Mouse (Mus musculus): Measurements from ENCODE around the gene Lyl1. TPM values are rescaled to one million over a fixed set of nuclear protein-coding genes. Genes with fewer than 3 reads are reported as not detected.

The Lyl1 gene
- total and polyA plus RNA-seq, 2 experiments from 2014 or later: 2.0 to 4.6 TPM

DNA sequence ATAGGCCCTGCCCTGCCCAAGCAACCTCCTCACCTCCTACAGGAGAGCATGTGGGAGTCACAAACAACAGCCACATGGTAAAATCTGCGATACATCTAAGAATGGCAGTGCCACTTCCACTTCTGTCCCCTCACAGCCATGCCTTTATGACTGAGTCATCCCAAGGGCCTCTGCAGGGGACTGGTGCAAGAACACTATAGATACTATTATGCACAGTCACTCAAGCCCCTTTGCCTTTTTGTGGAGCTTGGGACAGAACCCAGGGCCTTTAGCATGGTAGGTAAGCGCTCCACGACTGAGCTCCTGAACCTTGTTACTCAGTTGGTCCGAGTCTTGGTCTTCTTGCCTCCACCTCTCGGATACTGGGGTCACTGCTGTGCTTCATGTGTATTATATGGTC is 24.0 kb upstream of the Lyl1 start:
- H3K4me2 ChIP-seq (ENCODE audit: low read depth, low read length, poor library complexity, severe bottlenecking): no peak overlapping the region
- H3K36me3 ChIP-seq (ENCODE audit: insufficient read depth, low read length): peaks cover 26% of the 10 kb centered on the region
- 96% methylated on average over 5 of the region's 5 CpGs for WGBS
- no peaks in the 10 kb centered on the region for H3K9me3 ChIP-seq (ENCODE audit: low read length)
- no peak for TF ChIP-seq CTCF (IDR thresholded peaks at IDR 0.05)
- H3K9ac ChIP-seq (replicated peaks; ENCODE audit: low read length, poor library complexity, severe bottlenecking): no peak overlapping the region
- DNase-seq (ENCODE audit: low spot score): no peak
- H3K4me1 ChIP-seq (ENCODE audit: insufficient read depth, low read length): no peaks in the 10 kb centered on the region
- H3K4me3 ChIP-seq (ENCODE audit: low read depth, low read length): no peak overlapping the region
- no peaks in the 10 kb centered on the region for H3K27me3 ChIP-seq (ENCODE audit: insufficient read depth, low read length)
- no peak overlapping the region for H3K27ac ChIP-seq (ENCODE audit: low read depth, low read length)
- no peak for ATAC-seq (ENCODE audit: low FRiP score)

DNA sequence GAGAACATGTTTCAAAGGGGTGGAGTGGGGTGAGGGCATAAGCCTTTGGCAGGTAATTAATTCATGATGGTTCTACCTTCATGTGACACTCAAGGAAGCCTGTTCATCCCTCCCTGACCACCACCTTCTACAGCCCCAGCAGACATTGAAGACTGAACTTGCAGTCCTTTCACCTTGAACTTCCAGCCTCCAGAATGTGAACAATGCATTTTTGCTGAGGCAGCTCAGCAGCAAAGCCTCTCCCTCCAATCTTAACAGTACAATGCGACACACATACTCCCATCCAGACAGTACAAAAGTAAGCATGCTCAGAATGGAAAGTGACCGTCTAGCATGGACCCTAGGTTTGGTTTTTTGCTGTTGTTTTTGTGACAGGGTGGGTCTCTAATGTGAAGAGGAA is 19.8 kb upstream of the Lyl1 start:
- 69% methylated on average over 2 of the region's 2 CpGs for WGBS
- Histone ChIP-seq H3K36me3 (ENCODE audit: insufficient read depth, low read length) (peaks cover 2% of the 10 kb centered on the region; the same call in 1 of the 2 replicates), H3K4me2 (ENCODE audit: low read depth, low read length, poor library complexity, severe bottlenecking) (no peak overlapping the region), H3K27me3 (ENCODE audit: insufficient read depth, low read length) (no peaks in the 10 kb centered on the region), H3K27ac (ENCODE audit: low read depth, low read length) (no peak overlapping the region), H3K4me1 (ENCODE audit: insufficient read depth, low read length) (peaks cover 8% of the 10 kb centered on the region), H3K4me3 (ENCODE audit: low read depth, low read length) (no peak overlapping the region), H3K9me3 (ENCODE audit: low read length) (no peaks in the 10 kb centered on the region), H3K9ac (replicated peaks; ENCODE audit: low read length, poor library complexity, severe bottlenecking) (no peak overlapping the region)
- ATAC-seq (ENCODE audit: low FRiP score) (no peak), DNase-seq (ENCODE audit: low spot score) (no peak)
- no peak for TF ChIP-seq CTCF (IDR thresholded peaks at IDR 0.05)

DNA sequence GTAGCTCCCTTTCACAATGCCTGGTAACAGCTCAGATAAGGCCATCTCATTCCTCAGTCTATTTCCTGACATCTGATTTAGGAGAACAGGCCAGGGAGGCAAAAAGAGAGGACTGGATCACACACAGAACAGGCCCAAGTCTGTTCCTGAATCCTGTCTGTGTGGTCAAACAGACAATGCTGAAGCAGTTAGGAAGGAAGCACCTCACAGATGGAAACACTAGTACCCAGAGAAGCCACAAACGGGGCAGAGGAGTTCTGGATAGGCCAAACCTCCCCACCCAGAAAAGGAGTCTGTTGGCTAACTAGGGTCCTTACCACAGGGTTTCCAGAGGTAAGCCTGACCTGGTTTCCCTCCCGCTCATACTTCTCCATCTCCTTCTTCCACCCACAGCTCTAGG is 19.0 kb upstream of the Lyl1 start:
- H3K27me3 ChIP-seq (ENCODE audit: insufficient read depth, low read length): no peaks in the 10 kb centered on the region
- H3K4me1 ChIP-seq (ENCODE audit: insufficient read depth, low read length): peaks cover 9% of the 10 kb centered on the region
- no peak for DNase-seq (ENCODE audit: low spot score)
- 98% methylated on average over 2 of the region's 2 CpGs for WGBS
- TF ChIP-seq CTCF (IDR thresholded peaks at IDR 0.05): no peak
- peaks cover 2% of the 10 kb centered on the region; the same call in 1 of the 2 replicates for H3K36me3 ChIP-seq (ENCODE audit: insufficient read depth, low read length)
- no peaks in the 10 kb centered on the region for H3K9me3 ChIP-seq (ENCODE audit: low read length)
- ATAC-seq (ENCODE audit: low FRiP score): no peak
- no peak overlapping the region for H3K27ac ChIP-seq (ENCODE audit: low read depth, low read length)
- no peak overlapping the region for H3K4me2 ChIP-seq (ENCODE audit: low read depth, low read length, poor library complexity, severe bottlenecking)
- H3K9ac ChIP-seq (replicated peaks; ENCODE audit: low read length, poor library complexity, severe bottlenecking): no peak overlapping the region
- no peak overlapping the region for H3K4me3 ChIP-seq (ENCODE audit: low read depth, low read length)

DNA sequence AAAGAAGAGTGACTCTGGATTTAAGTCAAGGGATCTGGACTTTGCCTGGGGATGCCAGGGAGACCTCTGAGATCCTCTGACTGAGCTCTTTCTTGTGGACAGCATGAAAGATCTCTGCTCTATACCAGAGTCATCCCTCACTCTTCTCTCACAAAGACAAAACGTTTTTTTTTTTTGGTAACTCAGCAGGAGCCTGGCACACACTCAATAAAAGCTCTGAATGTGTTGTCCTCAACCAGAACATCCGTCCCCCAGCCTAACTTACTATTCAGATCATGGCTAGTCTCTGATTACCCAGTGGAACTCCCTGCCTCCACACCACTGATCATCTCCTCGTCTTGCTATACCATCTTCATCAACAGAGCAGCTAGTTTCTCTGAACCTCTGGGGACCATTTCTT is 16.7 kb upstream of the Lyl1 start:
- Histone ChIP-seq H3K27me3 (ENCODE audit: insufficient read depth, low read length) (no peaks in the 10 kb centered on the region), H3K9ac (replicated peaks; ENCODE audit: low read length, poor library complexity, severe bottlenecking) (no peak overlapping the region), H3K4me1 (ENCODE audit: insufficient read depth, low read length) (peaks cover 13% of the 10 kb centered on the region), H3K36me3 (ENCODE audit: insufficient read depth, low read length) (peaks cover 2% of the 10 kb centered on the region; the same call in 1 of the 2 replicates), H3K27ac (ENCODE audit: low read depth, low read length) (no peak overlapping the region), H3K4me3 (ENCODE audit: low read depth, low read length) (no peak overlapping the region), H3K4me2 (ENCODE audit: low read depth, low read length, poor library complexity, severe bottlenecking) (no peak overlapping the region), H3K9me3 (ENCODE audit: low read length) (no peaks in the 10 kb centered on the region)
- 30% methylated on average over 3 of the region's 3 CpGs for WGBS
- ATAC-seq (ENCODE audit: low FRiP score) (no peak), DNase-seq (ENCODE audit: low spot score) (peak; percentile 76)
- TF ChIP-seq CTCF (IDR thresholded peaks at IDR 0.05): no peak

GRCm38 (mm10) chr8:84686191-84687002 is 14.9 kb upstream of the Lyl1 start, which contains the start of gene Trmt1:
Gene Trmt1 (plus strand): TSS chr8:84686307.
- H3K36me3 ChIP-seq (ENCODE audit: insufficient read depth, low read length): no peaks in the 10 kb centered on the region
- no peaks in the 10 kb centered on the region for H3K9me3 ChIP-seq (ENCODE audit: low read length)
- no peak for ATAC-seq (ENCODE audit: low FRiP score)
- peak within 1 kb of the TSS; percentile 99 for H3K9ac ChIP-seq (replicated peaks; ENCODE audit: low read length, poor library complexity, severe bottlenecking)
- peak within 1 kb of the TSS; percentile 76 for H3K27ac ChIP-seq (ENCODE audit: low read depth, low read length)
- no peak for DNase-seq (ENCODE audit: low spot score)
- no peaks in the 10 kb centered on the region for H3K27me3 ChIP-seq (ENCODE audit: insufficient read depth, low read length)
- peaks cover 20% of the 10 kb centered on the region for H3K4me1 ChIP-seq (ENCODE audit: insufficient read depth, low read length)
- WGBS: 9% methylated on average over 20 of the region's 20 CpGs
- peak within 1 kb of the TSS; percentile 93 for H3K4me3 ChIP-seq (ENCODE audit: low read depth, low read length)
- H3K4me2 ChIP-seq (ENCODE audit: low read depth, low read length, poor library complexity, severe bottlenecking): peak within 1 kb of the TSS; percentile 91
- no peak for TF ChIP-seq CTCF (IDR thresholded peaks at IDR 0.05)

GRCm38 (mm10) chr8:84687003-84687704 is 14.1 kb upstream of the Lyl1 start:
- H3K9me3 ChIP-seq (ENCODE audit: low read length): no peaks in the 10 kb centered on the region
- DNase-seq (ENCODE audit: low spot score): no peak
- peak overlapping the region; percentile 93 for H3K4me3 ChIP-seq (ENCODE audit: low read depth, low read length)
- 1% methylated on average over 47 of the region's 62 CpGs for WGBS
- peak; percentile 18; the same call in 1 of the 2 replicates for ATAC-seq (ENCODE audit: low FRiP score)
- no peaks in the 10 kb centered on the region for H3K27me3 ChIP-seq (ENCODE audit: insufficient read depth, low read length)
- no peaks in the 10 kb centered on the region for H3K36me3 ChIP-seq (ENCODE audit: insufficient read depth, low read length)
- peaks cover 20% of the 10 kb centered on the region for H3K4me1 ChIP-seq (ENCODE audit: insufficient read depth, low read length)
- peak overlapping the region; percentile 99 for H3K9ac ChIP-seq (replicated peaks; ENCODE audit: low read length, poor library complexity, severe bottlenecking)
- peak overlapping the region; percentile 91 for H3K4me2 ChIP-seq (ENCODE audit: low read depth, low read length, poor library complexity, severe bottlenecking)
- TF ChIP-seq CTCF (IDR thresholded peaks at IDR 0.05): no peak
- peak overlapping the region; percentile 76 for H3K27ac ChIP-seq (ENCODE audit: low read depth, low read length)
